Mouse (Mus musculus) lung, embryonic 14.5 days (tissue): Measurements from ENCODE around the gene Adh6a. TPM values are rescaled to one million over a fixed set of nuclear protein-coding genes. Genes with fewer than 3 reads are reported as not detected.
"Not testable (repeated sequence)": the region's sequence is repeated elsewhere in the genome, so short reads cannot be mapped to it uniquely, and the experiment has no call there.

Experiments
- ATAC-seq: fragments of 200-750 bp; cut with Nextera tagmentation; 2 replicates; pipeline ENCODE4 v1.8.0; 2017; ENCODE audit warnings: mild to moderate bottlenecking, moderate TSS enrichment, moderate library complexity; ENCODE audit not compliant: insufficient read depth
- DNase-seq: peaks from one replicate; pipeline ENCODE4 v3.0.0-alpha.2; 2015
- H3K27ac ChIP-seq: fragments of 300-500 bp; sonication (generic); 2 replicates; pipeline ENCODE4 v1.5.1; 2014; ENCODE audit warnings: low read depth, mild to moderate bottlenecking, moderate library complexity
- H3K27me3 ChIP-seq: fragments of 300-500 bp; sonication (generic); 2 replicates; pipeline ENCODE4 v1.6.1; 2014; ENCODE audit warnings: low read length, control low read depth; ENCODE audit not compliant: insufficient read depth
- H3K36me3 ChIP-seq: fragments of 300-500 bp; sonication (generic); 2 replicates; pipeline ENCODE4 v1.6.1; 2014; ENCODE audit warnings: control low read depth; ENCODE audit not compliant: insufficient read depth
- H3K4me1 ChIP-seq: fragments of 300-500 bp; sonication (generic); 2 replicates; pipeline ENCODE4 v1.6.1; 2014; ENCODE audit warnings: antibody characterized with exemption, control low read depth; ENCODE audit not compliant: insufficient read depth
- H3K4me2 ChIP-seq: fragments of 300-500 bp; sonication (generic); 2 replicates; pipeline ENCODE4 v1.6.1; 2014; ENCODE audit warnings: mild to moderate bottlenecking
- H3K4me3 ChIP-seq: fragments of 300-500 bp; sonication (generic); 2 replicates; pipeline ENCODE4 v1.5.1; 2014; ENCODE audit warnings: low read depth, low read length
- H3K9ac ChIP-seq: fragments of 300-500 bp; sonication (generic); 2 replicates; pipeline ENCODE4 v1.6.1; 2014
- H3K9me3 ChIP-seq: fragments of 300-500 bp; sonication (generic); 2 replicates; pipeline ENCODE4 v1.6.1; 2016; ENCODE audit warnings: low read depth, low read length, control low read depth
- CTCF ChIP-seq: IDR thresholded peaks from 2 replicates; pipeline ENCODE4 v1.5.1; 2016; ENCODE audit warnings: antibody characterized with exemption, low read depth
- WGBS: fragments of 180-500 bp; shearing (Covaris S2); extraction: QIAGEN DNeasy Blood & Tissue Kit; methylation state at CpG from one replicate; pipeline ENCODE4 v1.1.7; 2014; 5-methylcytosine and 5-hydroxymethylcytosine counted together
- polyA plus RNA-seq: library from polyadenylated mRNA; unstranded; fragments of >200 nt; fragmentation: Nextera tagmentation; extraction: Ambion mirVana; gene quantifications from 2 replicates; pipeline ENCODE4 v1.2.1, GENCODE M21; 2014

The Adh6a gene
- polyA plus RNA-seq, 1 experiment from 2014 or later, result 0.62 TPM

- no peaks in the 10 kb centered on the region for H3K9me3 ChIP-seq
- H3K9ac ChIP-seq, result no peak overlapping the region
- no peak overlapping the region for H3K27ac ChIP-seq
- no peak for TF ChIP-seq CTCF
- H3K36me3 ChIP-seq, result no peaks in the 10 kb centered on the region
- no peaks in the 10 kb centered on the region for H3K27me3 ChIP-seq
- WGBS, result 90% methylated on average over 11 of the region's 11 CpGs
- no peak overlapping the region for H3K4me2 ChIP-seq
- no peak for DNase-seq
- no peak overlapping the region for H3K4me3 ChIP-seq
- ATAC-seq, result no peak
- peaks cover 3% of the 10 kb centered on the region; the same call in 1 of the 2 replicates for H3K4me1 ChIP-seq
These were observed 39.1 kb downstream of the Adh6a start for GRCm38 (mm10) chr3:138352012-138352809.

- H3K27ac ChIP-seq, result no peak overlapping the region
- TF ChIP-seq CTCF, result no peak
- H3K4me1 ChIP-seq, result no peaks in the 10 kb centered on the region
- no peak overlapping the region for H3K9ac ChIP-seq
- no peaks in the 10 kb centered on the region for H3K36me3 ChIP-seq
- H3K9me3 ChIP-seq, result no peaks in the 10 kb centered on the region
- ATAC-seq (no peak), DNase-seq (no peak)
- 67% methylated on average over 7 of the region's 7 CpGs for WGBS
- no peak overlapping the region for H3K4me3 ChIP-seq
- H3K4me2 ChIP-seq, result no peak overlapping the region
- H3K27me3 ChIP-seq, result no peaks in the 10 kb centered on the region
These were observed 45.8 kb downstream of the Adh6a start for GRCm38 (mm10) chr3:138358856-138359255.

- no peaks in the 10 kb centered on the region for H3K4me1 ChIP-seq
- ATAC-seq, result no peak
- H3K27me3 ChIP-seq, result no peaks in the 10 kb centered on the region
- H3K4me2 ChIP-seq, result no peak overlapping the region
- 66% methylated on average over 4 of the region's 4 CpGs for WGBS
- no peak overlapping the region for H3K9ac ChIP-seq
- no peak overlapping the region for H3K27ac ChIP-seq
- H3K9me3 ChIP-seq, result no peaks in the 10 kb centered on the region
- no peak for TF ChIP-seq CTCF
- no peaks in the 10 kb centered on the region for H3K36me3 ChIP-seq
- no peak for DNase-seq
- H3K4me3 ChIP-seq, result no peak overlapping the region
These were observed 47.6 kb downstream of the Adh6a start for GRCm38 (mm10) chr3:138360721-138361120.

GRCm38 (mm10) chr3:138362920-138363319 lies 49.8 kb downstream of the Adh6a start:
- WGBS, result 81% methylated on average over 2 of the region's 2 CpGs
- no peak overlapping the region for H3K9ac ChIP-seq

GRCm38 (mm10) chr3:138366181-138366580 lies 53.1 kb downstream of the Adh6a start:
- no peak for DNase-seq
- Histone ChIP-seq H3K4me2 (no peak overlapping the region), H3K27me3 (no peaks in the 10 kb centered on the region), H3K4me1 (no peaks in the 10 kb centered on the region), H3K36me3 (no peaks in the 10 kb centered on the region), H3K9me3 (no peaks in the 10 kb centered on the region), H3K27ac (no peak overlapping the region), H3K4me3 (no peak overlapping the region), H3K9ac (no peak overlapping the region)
- no peak for TF ChIP-seq CTCF
- WGBS, result 88% methylated on average over 2 of the region's 2 CpGs
- ATAC-seq, result no peak

More at GRCm38 (mm10) chr3:138362920-138363319, 49.8 kb downstream of the Adh6a start:
- no peaks in the 10 kb centered on the region for H3K36me3 ChIP-seq
- DNase-seq (no peak), ATAC-seq (no peak)
- TF ChIP-seq CTCF, result no peak
- H3K27me3 ChIP-seq, result no peaks in the 10 kb centered on the region
- H3K4me3 ChIP-seq, result no peak overlapping the region
- H3K4me1 ChIP-seq, result no peaks in the 10 kb centered on the region
- no peaks in the 10 kb centered on the region for H3K9me3 ChIP-seq
- H3K4me2 ChIP-seq, result no peak overlapping the region
- H3K27ac ChIP-seq, result no peak overlapping the region

GRCm38 (mm10) chr3:138369546-138369945 lies 56.5 kb downstream of the Adh6a start:
- H3K27ac ChIP-seq, result no peak overlapping the region
- H3K9ac ChIP-seq, result no peak overlapping the region
- WGBS, result 73% methylated on average over 1 of the region's 1 CpGs
- DNase-seq (no peak), ATAC-seq (no peak)
- no peak for TF ChIP-seq CTCF
- H3K4me2 ChIP-seq, result no peak overlapping the region
- H3K9me3 ChIP-seq, result no peaks in the 10 kb centered on the region
- no peak overlapping the region for H3K4me3 ChIP-seq
- no peaks in the 10 kb centered on the region for H3K27me3 ChIP-seq
- no peaks in the 10 kb centered on the region for H3K4me1 ChIP-seq
- H3K36me3 ChIP-seq, result no peaks in the 10 kb centered on the region

GRCm38 (mm10) chr3:138370289-138370688 lies 57.2 kb downstream of the Adh6a start:
- H3K27me3 ChIP-seq, H3K4me2 ChIP-seq, H3K4me1 ChIP-seq, H3K27ac ChIP-seq, H3K9me3 ChIP-seq, ATAC-seq, H3K4me3 ChIP-seq, H3K9ac ChIP-seq, DNase-seq, H3K36me3 ChIP-seq: not testable (repeated sequence)
- 52% methylated on average over 4 of the region's 4 CpGs for WGBS
